Mouse (Mus musculus) brain, embryonic 14.5 days (tissue): ENCODE results near the gene Nectin1.

Experiments
- CTCF ChIP-seq: fragments of 200-500 bp; IDR thresholded peaks from 2 replicates; pipeline ENCODE4 v1.5.1; 2012; ENCODE audit warnings: inconsistent platforms, mild to moderate bottlenecking, moderate library complexity, borderline replicate concordance; ENCODE audit not compliant: insufficient read depth, insufficient read length; ENCODE audit errors: extremely low read depth
- POLR2A ChIP-seq: fragments of 200-500 bp; IDR thresholded peaks from 2 replicates; pipeline ENCODE4 v1.6.1; 2012; ENCODE audit warnings: mild to moderate bottlenecking, inconsistent platforms, borderline replicate concordance; ENCODE audit not compliant: poor library complexity, insufficient read depth, insufficient read length, severe bottlenecking; ENCODE audit errors: extremely low read depth

DNA sequence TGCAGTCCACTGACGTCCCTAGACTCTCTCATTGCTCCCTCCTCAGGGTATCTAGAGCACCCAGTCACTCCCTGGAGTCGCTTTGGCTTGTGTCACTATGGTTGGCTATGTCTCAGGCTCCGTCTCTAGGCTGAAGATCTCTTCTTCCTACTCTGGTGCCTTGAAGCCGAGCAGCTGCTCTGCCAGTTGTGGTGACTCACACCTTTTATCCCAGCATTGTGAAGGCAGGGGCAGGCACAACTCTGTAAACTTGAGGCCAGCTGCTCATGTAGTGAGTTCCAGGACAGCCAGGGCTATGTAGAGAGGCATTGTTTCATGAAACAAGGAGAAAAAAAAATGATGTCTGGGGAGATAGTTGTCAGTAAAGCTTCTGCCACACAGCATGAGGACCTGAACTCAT, 36.2 kb upstream of the Nectin1 start:
- TF ChIP-seq POLR2A, result no peak
- TF ChIP-seq CTCF, result no peak
